Mouse (Mus musculus) lung, embryonic 14.5 days (tissue): ENCODE results near the gene Nol9. TPM values are rescaled to one million over a fixed set of nuclear protein-coding genes. Genes with fewer than 3 reads are reported as not detected.

Experiments used
- ATAC-seq: fragments of 200-750 bp; cut with Nextera tagmentation; 2 replicates; pipeline ENCODE4 v1.8.0; 2017; ENCODE audit warnings: mild to moderate bottlenecking, moderate TSS enrichment, moderate library complexity; ENCODE audit not compliant: insufficient read depth
- DNase-seq: peaks from one replicate; pipeline ENCODE4 v3.0.0-alpha.2; 2015
- H3K27ac ChIP-seq: fragments of 300-500 bp; sonication (generic); 2 replicates; pipeline ENCODE4 v1.5.1; 2014; ENCODE audit warnings: low read depth, mild to moderate bottlenecking, moderate library complexity
- H3K27me3 ChIP-seq: fragments of 300-500 bp; sonication (generic); 2 replicates; pipeline ENCODE4 v1.6.1; 2014; ENCODE audit warnings: low read length, control low read depth; ENCODE audit not compliant: insufficient read depth
- H3K36me3 ChIP-seq: fragments of 300-500 bp; sonication (generic); 2 replicates; pipeline ENCODE4 v1.6.1; 2014; ENCODE audit warnings: control low read depth; ENCODE audit not compliant: insufficient read depth
- H3K4me1 ChIP-seq: fragments of 300-500 bp; sonication (generic); 2 replicates; pipeline ENCODE4 v1.6.1; 2014; ENCODE audit warnings: antibody characterized with exemption, control low read depth; ENCODE audit not compliant: insufficient read depth
- H3K4me2 ChIP-seq: fragments of 300-500 bp; sonication (generic); 2 replicates; pipeline ENCODE4 v1.6.1; 2014; ENCODE audit warnings: mild to moderate bottlenecking
- H3K4me3 ChIP-seq: fragments of 300-500 bp; sonication (generic); 2 replicates; pipeline ENCODE4 v1.5.1; 2014; ENCODE audit warnings: low read depth, low read length
- H3K9ac ChIP-seq: fragments of 300-500 bp; sonication (generic); 2 replicates; pipeline ENCODE4 v1.6.1; 2014
- H3K9me3 ChIP-seq: fragments of 300-500 bp; sonication (generic); 2 replicates; pipeline ENCODE4 v1.6.1; 2016; ENCODE audit warnings: low read depth, low read length, control low read depth
- CTCF ChIP-seq: IDR thresholded peaks from 2 replicates; pipeline ENCODE4 v1.5.1; 2016; ENCODE audit warnings: antibody characterized with exemption, low read depth
- WGBS: fragments of 180-500 bp; shearing (Covaris S2); extraction: QIAGEN DNeasy Blood & Tissue Kit; methylation state at CpG from one replicate; pipeline ENCODE4 v1.1.7; 2014; 5-methylcytosine and 5-hydroxymethylcytosine counted together
- polyA plus RNA-seq: library from polyadenylated mRNA; unstranded; fragments of >200 nt; fragmentation: Nextera tagmentation; extraction: Ambion mirVana; gene quantifications from 2 replicates; pipeline ENCODE4 v1.2.1, GENCODE M21; 2014

Nol9 gene
- 38.9 and 42.9 TPM in 2 replicates for polyA plus RNA-seq

DNA sequence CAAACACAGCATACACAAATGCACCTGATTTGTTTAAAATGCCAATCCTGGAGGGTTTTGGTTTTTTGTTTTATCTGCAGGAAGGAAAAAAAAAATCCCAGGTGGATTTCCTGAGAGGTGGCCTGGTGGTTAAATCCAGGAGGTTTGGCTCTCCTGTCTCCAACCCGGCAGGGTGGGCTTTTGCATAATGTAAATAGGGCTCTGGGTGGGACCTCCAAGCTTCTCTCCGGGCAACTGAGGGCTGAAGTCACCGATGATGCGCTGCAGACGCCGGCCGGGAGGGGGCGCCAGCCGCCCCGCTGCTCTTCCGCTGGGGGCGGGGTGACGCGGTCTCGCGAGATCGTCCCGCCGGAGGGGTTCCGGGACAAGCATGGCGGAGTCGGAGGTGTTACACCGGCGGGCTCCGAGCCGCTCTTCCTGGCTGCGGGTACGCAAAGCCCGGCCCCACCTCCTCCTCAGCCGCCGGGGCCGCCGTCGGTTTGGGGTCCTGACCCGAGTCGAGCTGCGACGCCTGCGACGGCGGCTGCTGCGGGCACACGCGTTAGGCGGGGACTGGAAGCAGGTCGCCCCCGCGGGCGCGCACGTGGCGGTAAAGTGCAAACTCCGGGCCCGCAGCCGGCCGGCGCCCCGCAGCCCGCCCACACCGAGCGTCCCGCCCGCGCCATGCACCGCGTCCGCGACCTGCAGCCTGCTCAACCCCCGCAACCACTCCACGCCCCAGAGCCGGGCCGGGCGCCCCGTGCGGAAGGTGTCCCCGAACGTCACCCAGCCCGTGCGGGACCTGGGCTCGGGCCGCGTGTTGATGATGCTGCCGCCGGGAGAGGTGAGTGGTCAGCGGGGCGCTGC is at the start of gene Nol9:
TSS of gene Nol9 (plus strand) at position 337 of the 846 bp plus-strand sequence.
- H3K27ac ChIP-seq, result no peak within 1 kb of the TSS; the same call in 1 of the 2 replicates
- peak within 1 kb of the TSS; percentile 99 for H3K4me3 ChIP-seq
- H3K4me1 ChIP-seq, result no peaks in the 10 kb centered on the region
- peak; percentile 86 for TF ChIP-seq CTCF
- no peaks in the 10 kb centered on the region for H3K27me3 ChIP-seq
- H3K9me3 ChIP-seq, result no peaks in the 10 kb centered on the region
- peak within 1 kb of the TSS; percentile 89 for H3K9ac ChIP-seq
- peak within 1 kb of the TSS; percentile 93 for H3K4me2 ChIP-seq
- ATAC-seq (peak; percentile 92), DNase-seq (peak; percentile 97)
- peaks cover 33% of the 10 kb centered on the region for H3K36me3 ChIP-seq
- WGBS, result under 1% methylated on average over 84 of the region's 86 CpGs

DNA sequence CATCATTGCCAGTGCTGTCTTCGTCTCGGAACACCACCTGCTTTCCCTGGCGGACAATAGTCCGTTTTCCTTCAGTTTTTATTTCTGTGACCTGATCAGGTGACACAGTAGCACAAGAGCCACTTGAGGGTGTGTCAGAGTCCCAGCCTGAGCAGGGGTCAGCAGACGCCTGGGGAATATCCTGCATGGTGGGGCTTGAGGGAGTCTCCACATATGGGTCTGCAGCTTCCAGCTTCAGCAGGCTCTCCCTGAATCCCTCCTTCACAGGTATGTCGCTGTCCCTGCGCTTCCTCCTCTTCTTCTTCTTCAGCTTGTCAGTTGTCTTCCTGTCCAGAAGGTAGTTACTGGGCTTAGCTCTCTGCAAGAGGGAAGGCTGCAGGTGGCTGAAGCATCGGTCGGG is 47.0 kb upstream of the Nol9 start:
- H3K27ac ChIP-seq, result no peak overlapping the region
- no peak for DNase-seq
- no peaks in the 10 kb centered on the region for H3K27me3 ChIP-seq
- WGBS, result 81% methylated on average over 9 of the region's 9 CpGs
- H3K9ac ChIP-seq, result no peak overlapping the region
- H3K4me2 ChIP-seq, result no peak overlapping the region
- H3K4me3 ChIP-seq, result no peak overlapping the region
- peaks cover 40% of the 10 kb centered on the region for H3K36me3 ChIP-seq
- TF ChIP-seq CTCF, result no peak
- no peak for ATAC-seq
- no peaks in the 10 kb centered on the region for H3K9me3 ChIP-seq
- peaks cover 11% of the 10 kb centered on the region for H3K4me1 ChIP-seq

DNA sequence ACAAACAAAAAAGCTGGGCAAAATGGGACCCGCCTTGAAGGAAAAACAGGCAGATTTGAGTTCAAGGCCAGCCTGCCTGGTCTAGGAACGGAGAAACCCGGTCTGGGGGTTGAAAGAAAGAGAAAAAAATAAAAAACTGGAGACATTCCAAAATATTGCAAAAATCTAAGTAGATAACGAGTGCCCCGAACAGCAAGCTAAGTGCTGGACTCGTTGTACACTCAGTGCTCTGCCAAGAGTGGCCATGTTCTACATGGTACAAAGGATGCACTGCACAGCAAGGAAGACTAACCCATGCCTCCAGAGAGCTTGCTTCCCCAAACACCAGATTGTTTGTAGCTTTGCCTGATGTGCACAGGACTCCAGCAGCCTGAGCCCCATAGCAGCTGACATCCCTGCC is 46.1 kb upstream of the Nol9 start:
- no peak overlapping the region for H3K9ac ChIP-seq
- peak overlapping the region; percentile 99; the same call in 1 of the 2 replicates for H3K4me3 ChIP-seq
- peak overlapping the region; percentile 15; the same call in 1 of the 2 replicates for H3K4me2 ChIP-seq
- 55% methylated on average over 6 of the region's 6 CpGs for WGBS
- no peaks in the 10 kb centered on the region for H3K27me3 ChIP-seq
- H3K27ac ChIP-seq, result no peak overlapping the region
- H3K4me1 ChIP-seq, result peaks cover 5% of the 10 kb centered on the region
- peaks cover 40% of the 10 kb centered on the region for H3K36me3 ChIP-seq
- no peak for TF ChIP-seq CTCF
- H3K9me3 ChIP-seq, result no peaks in the 10 kb centered on the region
- peak; percentile 34 for DNase-seq
- ATAC-seq, result no peak

DNA sequence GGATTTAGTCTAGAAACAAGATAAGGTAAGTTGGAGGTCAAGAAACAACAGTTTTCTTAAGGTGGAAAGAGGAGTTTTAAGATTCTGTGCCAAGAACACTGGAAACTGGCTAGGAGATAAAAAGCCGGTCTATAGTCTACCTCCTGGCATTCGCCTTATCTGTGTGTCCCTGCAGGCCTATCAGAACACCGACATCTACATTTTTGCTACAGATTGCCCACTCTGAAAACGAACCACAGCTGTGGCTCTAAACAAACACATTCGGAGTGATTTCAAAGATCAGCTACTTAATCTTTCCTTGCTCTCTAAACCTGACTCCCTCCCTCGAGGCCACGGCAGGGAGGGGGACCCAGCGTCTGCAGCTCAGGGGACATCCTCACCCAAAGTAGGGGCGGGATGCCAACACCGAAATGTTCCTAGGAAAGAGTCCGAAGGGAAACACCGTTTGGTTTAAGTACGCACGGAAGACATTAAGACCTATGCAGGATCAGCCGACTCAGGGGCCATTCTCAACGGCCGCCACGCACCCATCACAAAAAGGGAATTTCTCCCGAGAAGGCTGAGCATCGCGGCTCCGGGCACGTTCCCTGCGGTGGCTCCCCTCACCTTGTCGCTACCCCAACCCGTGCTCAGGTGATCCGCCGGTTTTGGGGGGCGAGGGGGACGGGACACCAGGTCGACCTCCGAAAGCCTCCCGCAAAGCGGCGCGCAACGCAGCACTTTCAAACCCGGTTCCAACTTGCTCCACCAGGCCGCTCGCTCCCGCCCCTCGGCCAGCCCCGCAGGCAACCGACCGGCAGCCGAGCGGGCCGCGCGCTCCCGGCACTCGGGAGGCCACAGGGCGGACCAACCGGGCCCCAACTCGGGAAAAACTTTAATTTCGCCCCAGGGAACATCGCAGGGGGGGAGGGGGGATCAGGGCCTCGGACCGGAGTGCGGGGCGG is 44.6 kb upstream of the Nol9 start:
- ATAC-seq, result no peak
- Histone ChIP-seq H3K36me3 (peaks cover 38% of the 10 kb centered on the region), H3K4me1 (0 out of 2 replicates have a peak, but pooled peaks cover 4% of the 10 kb centered on the region), H3K4me3 (peak overlapping the region; percentile 99), H3K9ac (peak overlapping the region; percentile 88), H3K27ac (peak overlapping the region; percentile 88), H3K27me3 (no peaks in the 10 kb centered on the region), H3K4me2 (peak overlapping the region; percentile 91), H3K9me3 (no peaks in the 10 kb centered on the region)
- no peak for TF ChIP-seq CTCF
- WGBS, result under 1% methylated on average over 58 of the region's 61 CpGs
- DNase-seq, result peak; percentile 46

DNA sequence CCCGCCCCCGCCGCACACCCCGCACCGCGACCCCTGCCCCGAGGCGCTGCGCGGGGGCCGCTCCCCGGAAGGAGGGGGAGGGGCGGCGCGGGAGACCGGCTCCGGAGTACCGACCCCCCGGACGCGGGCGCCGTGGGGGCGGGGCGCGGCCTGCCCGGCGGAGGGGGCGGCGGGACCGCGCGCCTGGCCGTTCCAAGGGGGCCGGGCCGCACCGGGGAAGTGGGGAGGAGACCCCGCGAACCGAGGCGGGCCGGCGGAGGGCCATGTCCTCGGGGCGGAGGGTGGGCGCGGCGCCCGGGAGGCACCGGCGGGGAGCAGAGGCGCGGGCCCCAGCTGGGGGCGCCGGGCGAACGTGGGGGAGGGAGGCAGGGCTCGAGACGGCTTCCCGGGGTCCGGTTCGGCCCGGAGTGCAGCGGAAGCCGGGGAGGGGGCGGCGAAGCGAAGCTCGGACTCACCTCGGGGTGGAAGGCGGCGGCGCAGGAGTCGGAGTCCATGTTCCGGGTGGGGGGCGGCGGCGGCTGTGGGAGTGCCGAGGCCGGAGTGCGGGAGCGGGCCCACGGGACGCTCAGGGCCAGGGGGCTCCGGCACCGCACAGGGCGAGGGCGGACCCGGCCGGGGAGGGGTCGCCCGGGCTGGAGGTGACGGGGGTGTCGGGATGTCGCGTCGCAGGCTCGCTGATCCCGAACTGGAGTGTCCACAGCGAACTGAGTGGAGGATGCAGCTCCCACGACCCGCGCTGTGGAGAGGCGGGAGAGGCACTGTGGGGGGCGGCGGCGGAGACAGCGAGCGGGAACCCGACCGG is 43.5 kb upstream of the Nol9 start:
- ATAC-seq (peak; percentile 1), DNase-seq (peak; percentile 24)
- no peaks in the 10 kb centered on the region for H3K27me3 ChIP-seq
- H3K36me3 ChIP-seq, result peaks cover 30% of the 10 kb centered on the region
- peak overlapping the region; percentile 91 for H3K4me2 ChIP-seq
- H3K27ac ChIP-seq, result peak overlapping the region; percentile 88
- H3K4me3 ChIP-seq, result peak overlapping the region; percentile 99
- H3K9me3 ChIP-seq, result no peaks in the 10 kb centered on the region
- no peak for TF ChIP-seq CTCF
- H3K9ac ChIP-seq, result peak overlapping the region; percentile 88
- H3K4me1 ChIP-seq, result 0 out of 2 replicates have a peak, but pooled peaks cover 4% of the 10 kb centered on the region
- WGBS, result under 1% methylated on average over 79 of the region's 111 CpGs
